Mouse (Mus musculus) cortical plate, adult 2 months (tissue): Measurements from ENCODE around the gene Gpr62.

ENCODE experiments used
- CTCF ChIP-seq: fragments of 200-500 bp; IDR thresholded peaks from 2 replicates; pipeline ENCODE4 v1.5.1; 2011; ENCODE audit warnings: mild to moderate bottlenecking, control low read depth, low read length; ENCODE audit not compliant: insufficient read depth; ENCODE audit errors: extremely low read depth
- POLR2A ChIP-seq: fragments of 200-500 bp; IDR thresholded peaks from 2 replicates; pipeline ENCODE4 v1.6.1; 2011; ENCODE audit warnings: mild to moderate bottlenecking, low read length, control low read depth; ENCODE audit not compliant: insufficient read depth; ENCODE audit errors: extremely low read depth

GRCm38 (mm10) chr9:106452351-106452750, 13.4 kb downstream of the Gpr62 start:
- TF ChIP-seq CTCF: no peak
- TF ChIP-seq POLR2A: no peak
